Mouse (Mus musculus): ENCODE data around the gene Sdk1.

GRCm38 (mm10) chr5:141289611-141290010 lies 48.3 kb downstream of the Sdk1 start:
- TF ChIP-seq ZNF384 (IDR thresholded peaks at IDR 0.05; ENCODE audit: low read depth, low read length) (no peak), MAFK (IDR thresholded peaks at IDR 0.05; ENCODE audit: insufficient read depth, low read depth, low read length) (no peak)
